Mouse (Mus musculus) forebrain, embryonic 11.5 days (tissue): ENCODE data around the gene Kcnn3. TPM values are rescaled to one million over a fixed set of nuclear protein-coding genes. Genes with fewer than 3 reads are reported as not detected.
A peak's percentile ranks its signal among the peaks of the same experiment; 100 is the strongest.

Experiments
- ATAC-seq: fragments of 200-750 bp; cut with Nextera tagmentation; replicated peaks from 2 replicates; pipeline ENCODE4 v1.8.0; 2017; ENCODE audit warnings: moderate TSS enrichment; ENCODE audit not compliant: low FRiP score
- DNase-seq: peaks from one replicate; pipeline ENCODE4 v3.0.0-alpha.2; 2017; ENCODE audit warnings: low spot score
- H3K27ac ChIP-seq: fragments of 300-500 bp; sonication (generic); 2 replicates; pipeline ENCODE4 v1.5.1; 2014; ENCODE audit warnings: low read depth, low read length
- H3K27me3 ChIP-seq: fragments of 300-500 bp; sonication (generic); 2 replicates; pipeline ENCODE4 v1.6.1; 2014; ENCODE audit warnings: mild to moderate bottlenecking, low read length, mixed read lengths; ENCODE audit not compliant: control insufficient read depth, insufficient read depth
- H3K36me3 ChIP-seq: fragments of 300-500 bp; sonication (generic); 2 replicates; pipeline ENCODE4 v1.6.1; 2014; ENCODE audit warnings: mild to moderate bottlenecking, low read length, moderate library complexity, mixed read lengths; ENCODE audit not compliant: control insufficient read depth, insufficient read depth
- H3K4me1 ChIP-seq: fragments of 300-500 bp; sonication (generic); replicated peaks from 2 replicates; pipeline ENCODE4 v1.6.1; 2014; ENCODE audit warnings: low read length, mixed read lengths; ENCODE audit not compliant: control insufficient read depth, insufficient read depth
- H3K4me2 ChIP-seq: fragments of 300-500 bp; sonication (generic); 2 replicates; pipeline ENCODE4 v1.6.1; 2014; ENCODE audit warnings: low read depth, mild to moderate bottlenecking, low read length, moderate library complexity, mixed read lengths; ENCODE audit not compliant: severe bottlenecking
- H3K4me3 ChIP-seq: fragments of 300-500 bp; sonication (generic); 2 replicates; pipeline ENCODE4 v1.5.1; 2014; ENCODE audit warnings: low read depth, low read length
- H3K9ac ChIP-seq: fragments of 300-500 bp; sonication (generic); 2 replicates; pipeline ENCODE4 v1.6.1; 2014; ENCODE audit warnings: low read length
- H3K9me3 ChIP-seq: fragments of 300-500 bp; sonication (generic); 2 replicates; pipeline ENCODE4 v1.6.1; 2016; ENCODE audit warnings: low read length, mixed read lengths; ENCODE audit not compliant: control insufficient read depth
- WGBS: fragments of 180-500 bp; shearing (Covaris S2); extraction: QIAGEN DNeasy Blood & Tissue Kit; methylation state at CpG from one replicate; pipeline ENCODE4 v1.1.7; 2014; 5-methylcytosine and 5-hydroxymethylcytosine counted together
- polyA plus RNA-seq: library from polyadenylated mRNA; unstranded; fragments of >200 nt; fragmentation: Nextera tagmentation; extraction: Ambion mirVana; gene quantifications from 2 replicates; pipeline ENCODE4 v1.2.1, GENCODE M21; 2014

Gene Kcnn3
- polyA plus RNA-seq, 1 experiment from 2014 or later = 1.8 TPM

- Histone ChIP-seq H3K4me1 (0 out of 2 replicates have a peak, but pooled peaks cover 3% of the 10 kb centered on the region), H3K36me3 (no peaks in the 10 kb centered on the region), H3K27me3 (no peaks in the 10 kb centered on the region), H3K27ac (no peak overlapping the region), H3K9me3 (peaks cover 4% of the 10 kb centered on the region; the same call in 1 of the 2 replicates), H3K9ac (no peak overlapping the region), H3K4me2 (no peak overlapping the region), H3K4me3 (no peak overlapping the region)
- no peak for ATAC-seq
- no peak for DNase-seq
- WGBS = 91% methylated on average over 7 of the region's 7 CpGs
Measured at GRCm38 (mm10) chr3:89598967-89599366, 79.0 kb downstream of the Kcnn3 start.

GRCm38 (mm10) chr3:89601060-89601459, 81.1 kb downstream of the Kcnn3 start:
- Histone ChIP-seq H3K9ac (no peak overlapping the region), H3K27me3 (no peaks in the 10 kb centered on the region), H3K4me2 (no peak overlapping the region), H3K27ac (no peak overlapping the region), H3K36me3 (no peaks in the 10 kb centered on the region), H3K4me3 (no peak overlapping the region), H3K4me1 (peaks cover 3% of the 10 kb centered on the region; the same call in 1 of the 2 replicates), H3K9me3 (peaks cover 4% of the 10 kb centered on the region; the same call in 1 of the 2 replicates)
- ATAC-seq (no peak), DNase-seq (no peak)
- WGBS = 48% methylated on average over 7 of the region's 7 CpGs

- 92% methylated on average over 5 of the region's 5 CpGs for WGBS
- Histone ChIP-seq H3K9me3 (peaks cover 4% of the 10 kb centered on the region; the same call in 1 of the 2 replicates), H3K4me1 (peaks cover 13% of the 10 kb centered on the region), H3K27me3 (no peaks in the 10 kb centered on the region), H3K9ac (no peak overlapping the region), H3K36me3 (no peaks in the 10 kb centered on the region), H3K4me2 (no peak overlapping the region), H3K4me3 (no peak overlapping the region), H3K27ac (no peak overlapping the region)
- DNase-seq = no peak
- ATAC-seq = no peak
Measured at GRCm38 (mm10) chr3:89603300-89603699, 83.3 kb downstream of the Kcnn3 start.

- Histone ChIP-seq H3K27ac (no peak overlapping the region), H3K9me3 (no peaks in the 10 kb centered on the region), H3K27me3 (no peaks in the 10 kb centered on the region), H3K4me1 (peaks cover 13% of the 10 kb centered on the region), H3K36me3 (no peaks in the 10 kb centered on the region), H3K4me2 (no peak overlapping the region), H3K4me3 (no peak overlapping the region), H3K9ac (no peak overlapping the region)
- WGBS = 74% methylated on average over 5 of the region's 5 CpGs
- ATAC-seq (no peak), DNase-seq (no peak)
Measured at GRCm38 (mm10) chr3:89605235-89605634, 85.3 kb downstream of the Kcnn3 start.

GRCm38 (mm10) chr3:89607327-89607726, 87.4 kb downstream of the Kcnn3 start:
- WGBS = 24% methylated on average over 1 of the region's 1 CpGs
- Histone ChIP-seq H3K9me3 (no peaks in the 10 kb centered on the region), H3K4me1 (peaks cover 11% of the 10 kb centered on the region), H3K4me2 (peak overlapping the region; percentile 18; the same call in 1 of the 2 replicates), H3K27me3 (no peaks in the 10 kb centered on the region), H3K9ac (peak overlapping the region; percentile 23; the same call in 1 of the 2 replicates), H3K27ac (no peak overlapping the region), H3K4me3 (no peak overlapping the region), H3K36me3 (no peaks in the 10 kb centered on the region)
- DNase-seq (peak; percentile 68), ATAC-seq (peak; percentile 58)

GRCm38 (mm10) chr3:89612048-89612447, 92.1 kb downstream of the Kcnn3 start:
- Histone ChIP-seq H3K4me2 (no peak overlapping the region), H3K36me3 (no peaks in the 10 kb centered on the region), H3K9ac (no peak overlapping the region), H3K4me3 (no peak overlapping the region), H3K9me3 (no peaks in the 10 kb centered on the region), H3K4me1 (peaks cover 5% of the 10 kb centered on the region), H3K27ac (no peak overlapping the region), H3K27me3 (no peaks in the 10 kb centered on the region)
- ATAC-seq (no peak), DNase-seq (no peak)
- 84% methylated on average over 5 of the region's 5 CpGs for WGBS

- H3K4me2 ChIP-seq = no peak overlapping the region
- peak; percentile 81 for ATAC-seq
Measured at GRCm38 (mm10) chr3:89613526-89614523, 93.9 kb downstream of the Kcnn3 start.

GRCm38 (mm10) chr3:89616861-89617260, 96.9 kb downstream of the Kcnn3 start:
- no peaks in the 10 kb centered on the region for H3K9me3 ChIP-seq
- H3K27ac ChIP-seq = no peak overlapping the region
- H3K9ac ChIP-seq = no peak overlapping the region
- H3K4me3 ChIP-seq = no peak overlapping the region
- 65% methylated on average over 6 of the region's 6 CpGs for WGBS
- no peak overlapping the region for H3K4me2 ChIP-seq
- no peak for DNase-seq
- ATAC-seq = no peak
- H3K4me1 ChIP-seq = no peaks in the 10 kb centered on the region; the same call in 1 of the 2 replicates
- no peaks in the 10 kb centered on the region for H3K36me3 ChIP-seq
- H3K27me3 ChIP-seq = no peaks in the 10 kb centered on the region

More at GRCm38 (mm10) chr3:89613526-89614523, 93.9 kb downstream of the Kcnn3 start:
- DNase-seq = peak; percentile 81
- Histone ChIP-seq H3K9ac (no peak overlapping the region), H3K36me3 (no peaks in the 10 kb centered on the region), H3K9me3 (no peaks in the 10 kb centered on the region), H3K4me1 (no peaks in the 10 kb centered on the region; the same call in 1 of the 2 replicates), H3K4me3 (no peak overlapping the region), H3K27me3 (no peaks in the 10 kb centered on the region), H3K27ac (peak overlapping the region; percentile 58)
- 64% methylated on average over 18 of the region's 18 CpGs for WGBS
